Mouse (Mus musculus): ENCODE measurements around the gene Pxylp1. TPM values are rescaled to one million over a fixed set of nuclear protein-coding genes. Genes with fewer than 3 reads are reported as not detected.
"Not testable (repeated sequence)": the region's sequence is repeated elsewhere in the genome, so short reads cannot be mapped to it uniquely, and the experiment has no call there.

Pxylp1 gene
- 1.1 and 1.9 TPM in 2 replicates for polyA plus RNA-seq (2012; ENCODE audit: insufficient read depth, insufficient read length, missing spikeins)

- TF ChIP-seq CTCF (IDR thresholded peaks at IDR 0.05; ENCODE audit: low read depth, low read length), result no peak
- no peak for TF ChIP-seq POLR2A (IDR thresholded peaks at IDR 0.05; ENCODE audit: borderline replicate concordance, low read depth, low read length)
- Histone ChIP-seq H3K4me3 (ENCODE audit: insufficient read depth, low read length) (no peak within 1 kb of the TSS), H3K4me1 (ENCODE audit: control insufficient read depth, insufficient read depth, low read length) (peaks cover 5% of the 10 kb centered on the region), H3K27ac (ENCODE audit: insufficient read depth, low read depth, low read length) (no peak within 1 kb of the TSS)
These were observed at the start of gene Pxylp1 for GRCm38 (mm10) chr9:96892546-96892945. TSS of gene Pxylp1 (minus strand) at chr9:96892669.

GRCm38 (mm10) chr9:96938887-96939286 is 46.4 kb upstream of the Pxylp1 start:
- TF ChIP-seq POLR2A (IDR thresholded peaks at IDR 0.05; ENCODE audit: borderline replicate concordance, low read depth, low read length) (no peak), CTCF (IDR thresholded peaks at IDR 0.05; ENCODE audit: low read depth, low read length) (no peak)
- no peaks in the 10 kb centered on the region for H3K4me1 ChIP-seq (ENCODE audit: control insufficient read depth, insufficient read depth, low read length)
- H3K27ac ChIP-seq (ENCODE audit: insufficient read depth, low read depth, low read length), result no peak overlapping the region
- H3K4me3 ChIP-seq (ENCODE audit: insufficient read depth, low read length), result no peak overlapping the region

GRCm38 (mm10) chr9:96936427-96936826 is 44.0 kb upstream of the Pxylp1 start:
- not testable (repeated sequence) for H3K4me1 ChIP-seq (ENCODE audit: control insufficient read depth, insufficient read depth, low read length); H3K27ac ChIP-seq (ENCODE audit: insufficient read depth, low read depth, low read length); H3K4me3 ChIP-seq (ENCODE audit: insufficient read depth, low read length)

GRCm38 (mm10) chr9:96935556-96936300 is 43.3 kb upstream of the Pxylp1 start:
- Histone ChIP-seq H3K4me3 (ENCODE audit: insufficient read depth, low read length) (no peak overlapping the region), H3K27ac (ENCODE audit: insufficient read depth, low read depth, low read length) (no peak overlapping the region), H3K4me1 (ENCODE audit: control insufficient read depth, insufficient read depth, low read length) (no peaks in the 10 kb centered on the region)
- TF ChIP-seq CTCF (IDR thresholded peaks at IDR 0.05; ENCODE audit: low read depth, low read length) (no peak), POLR2A (IDR thresholded peaks at IDR 0.05; ENCODE audit: borderline replicate concordance, low read depth, low read length) (no peak)

GRCm38 (mm10) chr9:96934816-96935215 is 42.3 kb upstream of the Pxylp1 start:
- Histone ChIP-seq H3K27ac (ENCODE audit: insufficient read depth, low read depth, low read length) (no peak overlapping the region), H3K4me1 (ENCODE audit: control insufficient read depth, insufficient read depth, low read length) (no peaks in the 10 kb centered on the region), H3K4me3 (ENCODE audit: insufficient read depth, low read length) (no peak overlapping the region)
- TF ChIP-seq CTCF (IDR thresholded peaks at IDR 0.05; ENCODE audit: low read depth, low read length), result no peak
- TF ChIP-seq POLR2A (IDR thresholded peaks at IDR 0.05; ENCODE audit: borderline replicate concordance, low read depth, low read length), result no peak

- TF ChIP-seq POLR2A (IDR thresholded peaks at IDR 0.05; ENCODE audit: borderline replicate concordance, low read depth, low read length) (no peak), CTCF (IDR thresholded peaks at IDR 0.05; ENCODE audit: low read depth, low read length) (no peak)
- H3K27ac ChIP-seq (ENCODE audit: insufficient read depth, low read depth, low read length), result no peak overlapping the region
- no peaks in the 10 kb centered on the region for H3K4me1 ChIP-seq (ENCODE audit: control insufficient read depth, insufficient read depth, low read length)
- H3K4me3 ChIP-seq (ENCODE audit: insufficient read depth, low read length), result no peak overlapping the region
These were observed 40.3 kb upstream of the Pxylp1 start for GRCm38 (mm10) chr9:96932751-96933150.

GRCm38 (mm10) chr9:96923577-96924316 is 31.3 kb upstream of the Pxylp1 start:
- Histone ChIP-seq H3K4me1 (ENCODE audit: control insufficient read depth, insufficient read depth, low read length) (no peaks in the 10 kb centered on the region), H3K4me3 (ENCODE audit: insufficient read depth, low read length) (no peak overlapping the region), H3K27ac (ENCODE audit: insufficient read depth, low read depth, low read length) (no peak overlapping the region)
- TF ChIP-seq CTCF (IDR thresholded peaks at IDR 0.05; ENCODE audit: low read depth, low read length), result no peak
- TF ChIP-seq POLR2A (IDR thresholded peaks at IDR 0.05; ENCODE audit: borderline replicate concordance, low read depth, low read length), result no peak

GRCm38 (mm10) chr9:96923119-96923518 is 30.6 kb upstream of the Pxylp1 start:
- Histone ChIP-seq H3K4me1 (ENCODE audit: control insufficient read depth, insufficient read depth, low read length) (no peaks in the 10 kb centered on the region), H3K4me3 (ENCODE audit: insufficient read depth, low read length) (no peak overlapping the region), H3K27ac (ENCODE audit: insufficient read depth, low read depth, low read length) (no peak overlapping the region)
- TF ChIP-seq CTCF (IDR thresholded peaks at IDR 0.05; ENCODE audit: low read depth, low read length), result no peak
- no peak for TF ChIP-seq POLR2A (IDR thresholded peaks at IDR 0.05; ENCODE audit: borderline replicate concordance, low read depth, low read length)

GRCm38 (mm10) chr9:96916620-96917538 is 24.4 kb upstream of the Pxylp1 start:
- Histone ChIP-seq H3K4me1 (ENCODE audit: control insufficient read depth, insufficient read depth, low read length) (no peaks in the 10 kb centered on the region), H3K4me3 (ENCODE audit: insufficient read depth, low read length) (no peak overlapping the region), H3K27ac (ENCODE audit: insufficient read depth, low read depth, low read length) (no peak overlapping the region)
- TF ChIP-seq CTCF (IDR thresholded peaks at IDR 0.05; ENCODE audit: low read depth, low read length), result peak; percentile 85
- no peak for TF ChIP-seq POLR2A (IDR thresholded peaks at IDR 0.05; ENCODE audit: borderline replicate concordance, low read depth, low read length)

Data from bone marrow macrophage, adult 2 months (primary cell).